Mouse (Mus musculus) brain, embryonic 14.5 days (tissue): ENCODE results near the gene Gpr50.

ENCODE experiments used
- CTCF ChIP-seq: fragments of 200-500 bp; IDR thresholded peaks from 2 replicates; pipeline ENCODE4 v1.5.1; 2012; ENCODE audit warnings: inconsistent platforms, mild to moderate bottlenecking, moderate library complexity, borderline replicate concordance; ENCODE audit not compliant: insufficient read depth, insufficient read length; ENCODE audit errors: extremely low read depth
- POLR2A ChIP-seq: fragments of 200-500 bp; IDR thresholded peaks from 2 replicates; pipeline ENCODE4 v1.6.1; 2012; ENCODE audit warnings: mild to moderate bottlenecking, inconsistent platforms, borderline replicate concordance; ENCODE audit not compliant: poor library complexity, insufficient read depth, insufficient read length, severe bottlenecking; ENCODE audit errors: extremely low read depth

DNA sequence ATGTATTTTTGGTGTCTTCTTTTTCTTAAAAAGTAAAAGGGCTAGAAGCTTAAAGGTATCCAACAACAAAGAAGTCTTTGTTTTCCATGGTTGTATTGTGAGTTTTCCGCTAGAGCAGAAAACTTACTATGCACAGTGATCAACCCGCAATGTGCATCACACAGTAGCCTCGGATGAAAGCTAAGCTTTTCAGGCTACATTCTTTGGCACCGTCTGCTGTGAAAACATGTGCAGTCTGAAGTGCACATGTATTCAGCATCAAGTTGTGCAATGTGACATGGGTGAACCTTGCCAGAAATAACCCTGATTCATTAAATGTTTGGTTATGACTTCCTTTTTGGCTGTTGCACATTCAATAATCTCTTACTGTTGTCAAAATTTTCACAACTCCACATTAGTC, 32.8 kb upstream of the Gpr50 start:
- TF ChIP-seq POLR2A (no peak), CTCF (no peak)
